Mouse (Mus musculus): ENCODE data around the gene Rnase9. TPM values are rescaled to one million over a fixed set of nuclear protein-coding genes. Genes with fewer than 3 reads are reported as not detected.

Gene Rnase9
- polyA plus RNA-seq, 1 experiment from 2014 or later = not detected

DNA sequence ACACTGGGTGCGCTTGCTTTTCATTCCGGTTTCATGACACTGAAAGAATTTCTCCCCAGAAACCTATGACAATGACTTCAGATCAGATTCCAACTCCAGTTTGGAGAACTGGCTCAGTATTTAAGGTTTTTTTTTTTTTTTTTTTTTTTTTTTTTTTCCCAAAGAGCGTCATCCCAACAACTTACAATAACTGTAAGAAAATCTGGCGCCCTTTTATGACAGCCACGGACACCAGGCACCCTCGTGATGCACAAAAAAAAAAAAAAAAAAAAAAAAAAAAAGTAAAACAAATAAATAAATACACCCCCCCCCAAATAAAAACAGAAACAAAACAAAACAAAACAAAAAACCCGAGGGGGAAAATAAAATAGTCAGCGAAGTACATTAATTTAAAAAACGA is 46.1 kb upstream of the Rnase9 start:
- H3K27me3 ChIP-seq (ENCODE audit: control insufficient read depth, insufficient read depth, low read length) = no peaks in the 10 kb centered on the region
- 19% methylated on average over 9 of the region's 9 CpGs for WGBS
- ATAC-seq (ENCODE audit: low FRiP score, low TSS enrichment) = no peak
- H3K9me3 ChIP-seq (ENCODE audit: control insufficient read depth, low read length) = no peaks in the 10 kb centered on the region
- no peak for DNase-seq (ENCODE audit: low spot score)
- peak overlapping the region; percentile 63 for H3K4me3 ChIP-seq (ENCODE audit: low read depth, low read length)
- H3K9ac ChIP-seq (ENCODE audit: low read length) = no peak overlapping the region
- 0 out of 2 replicates have a peak overlapping the region, but pooled peaks have one; percentile 24 for H3K27ac ChIP-seq (replicated peaks)
- H3K4me1 ChIP-seq (replicated peaks; ENCODE audit: control insufficient read depth, insufficient read depth) = no peaks in the 10 kb centered on the region
- TF ChIP-seq EP300 (optimal IDR thresholded peaks at IDR 0.05) (no peak), CTCF (IDR thresholded peaks at IDR 0.05; ENCODE audit: low read depth) (no peak)
- peak overlapping the region; percentile 77 for H3K4me2 ChIP-seq (replicated peaks; ENCODE audit: low read depth)
- no peaks in the 10 kb centered on the region for H3K36me3 ChIP-seq (ENCODE audit: control insufficient read depth, insufficient read depth, low read length)

DNA sequence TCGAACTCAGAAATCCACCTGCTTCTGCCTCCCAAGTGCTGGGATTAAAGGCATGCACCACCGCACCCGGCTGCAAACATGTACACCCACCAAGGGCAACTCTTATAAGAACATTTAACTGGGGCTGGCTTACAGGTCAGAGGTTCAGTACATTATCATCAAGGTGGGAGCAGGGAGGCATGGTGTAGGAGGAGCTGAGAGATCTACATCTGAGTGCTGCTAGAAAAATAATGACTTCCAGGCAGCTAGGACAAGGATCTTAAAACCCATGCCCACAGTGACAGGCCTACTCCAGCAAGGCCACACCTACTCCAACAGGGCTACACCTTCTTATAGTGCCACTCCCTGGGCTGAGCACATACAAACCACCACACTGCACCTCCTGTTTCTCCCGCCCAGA is 44.2 kb upstream of the Rnase9 start:
- WGBS = 82% methylated on average over 4 of the region's 4 CpGs
- H3K4me1 ChIP-seq (replicated peaks; ENCODE audit: control insufficient read depth, insufficient read depth) = no peaks in the 10 kb centered on the region
- no peak overlapping the region for H3K9ac ChIP-seq (ENCODE audit: low read length)
- H3K27ac ChIP-seq (replicated peaks) = no peak overlapping the region
- no peak overlapping the region for H3K4me2 ChIP-seq (replicated peaks; ENCODE audit: low read depth)
- H3K9me3 ChIP-seq (ENCODE audit: control insufficient read depth, low read length) = no peaks in the 10 kb centered on the region
- no peaks in the 10 kb centered on the region for H3K36me3 ChIP-seq (ENCODE audit: control insufficient read depth, insufficient read depth, low read length)
- no peaks in the 10 kb centered on the region for H3K27me3 ChIP-seq (ENCODE audit: control insufficient read depth, insufficient read depth, low read length)
- H3K4me3 ChIP-seq (ENCODE audit: low read depth, low read length) = no peak overlapping the region
- no peak for DNase-seq (ENCODE audit: low spot score)
- TF ChIP-seq EP300 (optimal IDR thresholded peaks at IDR 0.05) (no peak), CTCF (IDR thresholded peaks at IDR 0.05; ENCODE audit: low read depth) (no peak)
- ATAC-seq (ENCODE audit: low FRiP score, low TSS enrichment) = no peak

DNA sequence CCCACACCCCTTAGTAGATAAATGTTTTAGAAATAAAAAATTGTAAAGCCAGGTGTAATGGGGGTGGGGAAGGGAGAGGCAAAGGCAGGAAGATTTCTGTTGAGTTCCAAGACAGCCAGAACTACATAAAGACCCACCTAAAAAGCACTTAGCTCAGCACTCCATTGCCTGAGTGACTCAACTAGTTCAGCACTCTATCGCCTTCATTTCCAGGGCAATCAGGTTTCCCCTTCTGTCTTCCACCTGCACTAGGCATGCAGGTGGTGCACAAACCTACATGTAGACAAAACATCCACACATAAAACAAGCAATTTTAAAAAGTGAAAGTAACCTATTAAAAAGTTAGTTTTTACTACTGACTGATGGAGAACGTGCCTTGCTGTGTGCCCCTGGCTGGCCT is 43.4 kb upstream of the Rnase9 start:
- DNase-seq (ENCODE audit: low spot score) = no peak
- Histone ChIP-seq H3K4me2 (replicated peaks; ENCODE audit: low read depth) (no peak overlapping the region), H3K27ac (replicated peaks) (no peak overlapping the region), H3K9me3 (ENCODE audit: control insufficient read depth, low read length) (no peaks in the 10 kb centered on the region), H3K4me1 (replicated peaks; ENCODE audit: control insufficient read depth, insufficient read depth) (no peaks in the 10 kb centered on the region), H3K27me3 (ENCODE audit: control insufficient read depth, insufficient read depth, low read length) (no peaks in the 10 kb centered on the region), H3K9ac (ENCODE audit: low read length) (no peak overlapping the region), H3K4me3 (ENCODE audit: low read depth, low read length) (no peak overlapping the region), H3K36me3 (ENCODE audit: control insufficient read depth, insufficient read depth, low read length) (no peaks in the 10 kb centered on the region)
- no peak for ATAC-seq (ENCODE audit: low FRiP score, low TSS enrichment)
- 76% methylated on average over 2 of the region's 2 CpGs for WGBS
- no peak for TF ChIP-seq EP300 (optimal IDR thresholded peaks at IDR 0.05)
- no peak for TF ChIP-seq CTCF (IDR thresholded peaks at IDR 0.05; ENCODE audit: low read depth)

DNA sequence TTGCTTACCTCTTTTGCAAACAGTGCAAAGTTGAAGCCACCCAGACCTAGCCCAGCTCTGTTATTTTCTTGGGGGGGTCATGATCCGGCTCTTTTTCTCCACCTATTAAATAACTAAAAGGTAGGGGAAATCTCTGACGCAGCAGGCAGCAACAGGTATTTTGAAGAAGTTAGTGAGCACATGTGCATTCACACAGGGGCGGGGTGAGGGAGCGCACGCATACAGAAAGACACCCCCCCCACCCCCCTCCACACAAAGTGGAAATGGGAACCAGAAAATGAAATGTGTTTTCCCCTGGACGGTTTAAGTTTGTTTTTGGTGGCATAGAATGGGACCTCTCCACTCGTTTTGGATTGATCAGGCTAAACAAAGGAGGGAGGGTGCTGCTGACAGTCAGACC is 42.1 kb upstream of the Rnase9 start:
- H3K9ac ChIP-seq (ENCODE audit: low read length) = no peak overlapping the region
- TF ChIP-seq EP300 (optimal IDR thresholded peaks at IDR 0.05) (no peak), CTCF (IDR thresholded peaks at IDR 0.05; ENCODE audit: low read depth) (no peak)
- WGBS = 22% methylated on average over 7 of the region's 7 CpGs

DNA sequence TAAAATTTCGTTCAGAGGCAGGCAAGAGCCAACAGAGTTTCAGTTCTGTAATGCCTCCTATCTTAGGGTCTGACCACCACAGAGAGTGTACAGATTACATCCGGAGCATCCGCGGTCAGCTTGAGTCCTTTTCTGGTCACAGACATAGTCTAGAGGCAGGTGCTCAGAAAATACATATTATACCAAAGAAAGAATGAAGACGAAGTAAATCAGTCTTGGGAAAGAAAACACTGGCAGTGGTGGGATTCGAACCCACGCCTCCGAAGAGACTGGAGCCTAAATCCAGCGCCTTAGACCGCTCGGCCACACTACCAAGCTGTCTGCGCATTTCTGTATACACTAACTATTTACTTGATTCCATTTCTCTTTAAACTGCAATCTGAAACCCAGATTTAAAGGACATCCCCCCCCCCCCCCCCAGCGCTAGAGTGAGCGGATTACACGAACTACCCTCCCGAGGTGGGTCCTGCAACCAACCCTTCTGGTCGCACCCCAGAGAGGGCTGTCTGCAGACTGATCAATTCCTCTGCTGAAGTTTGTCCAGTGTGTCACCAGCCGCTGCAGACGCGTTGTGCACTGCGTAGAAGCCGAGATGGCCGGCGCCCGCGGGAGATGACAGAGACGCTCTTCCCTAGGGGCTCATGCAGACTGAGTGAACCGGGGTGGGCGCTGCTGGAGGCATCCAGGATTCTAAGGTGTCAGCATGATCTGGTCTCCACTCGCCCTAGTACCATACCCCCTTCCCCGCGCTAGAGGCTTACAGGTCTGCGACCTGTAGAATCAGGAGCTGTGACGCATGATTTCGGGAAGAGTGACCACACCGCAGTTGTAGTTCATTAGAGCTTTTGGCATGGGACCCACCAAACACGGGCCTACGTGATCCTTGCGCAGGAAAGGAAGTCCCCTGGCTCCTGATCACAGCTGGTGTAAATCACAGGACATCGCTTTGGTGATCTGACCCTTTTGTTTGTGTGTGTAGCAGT is 41.2 kb upstream of the Rnase9 start:
- H3K27me3 ChIP-seq (ENCODE audit: control insufficient read depth, insufficient read depth, low read length) = no peaks in the 10 kb centered on the region
- H3K27ac ChIP-seq (replicated peaks) = no peak overlapping the region; the same call in 1 of the 2 replicates
- H3K4me2 ChIP-seq (replicated peaks; ENCODE audit: low read depth) = peak overlapping the region; percentile 65
- ATAC-seq (ENCODE audit: low FRiP score, low TSS enrichment) (peak; percentile 40; the same call in 1 of the 2 replicates), DNase-seq (ENCODE audit: low spot score) (peak; percentile 47)
- peak overlapping the region; percentile 48 for H3K4me3 ChIP-seq (ENCODE audit: low read depth, low read length)
- WGBS = 4% methylated on average over 39 of the region's 40 CpGs
- peak overlapping the region; percentile 59 for H3K9ac ChIP-seq (ENCODE audit: low read length)
- no peaks in the 10 kb centered on the region for H3K9me3 ChIP-seq (ENCODE audit: control insufficient read depth, low read length)
- no peaks in the 10 kb centered on the region for H3K36me3 ChIP-seq (ENCODE audit: control insufficient read depth, insufficient read depth, low read length)
- TF ChIP-seq EP300 (optimal IDR thresholded peaks at IDR 0.05) (no peak), CTCF (IDR thresholded peaks at IDR 0.05; ENCODE audit: low read depth) (no peak)
- H3K4me1 ChIP-seq (replicated peaks; ENCODE audit: control insufficient read depth, insufficient read depth) = no peaks in the 10 kb centered on the region

More for the DNA sequence above, 42.1 kb upstream of the Rnase9 start:
- H3K4me2 ChIP-seq (replicated peaks; ENCODE audit: low read depth) = peak overlapping the region; percentile 65
- no peak for ATAC-seq (ENCODE audit: low FRiP score, low TSS enrichment)
- H3K9me3 ChIP-seq (ENCODE audit: control insufficient read depth, low read length) = no peaks in the 10 kb centered on the region
- no peaks in the 10 kb centered on the region for H3K36me3 ChIP-seq (ENCODE audit: control insufficient read depth, insufficient read depth, low read length)
- no peak for DNase-seq (ENCODE audit: low spot score)
- H3K27me3 ChIP-seq (ENCODE audit: control insufficient read depth, insufficient read depth, low read length) = no peaks in the 10 kb centered on the region
- H3K27ac ChIP-seq (replicated peaks) = no peak overlapping the region
- H3K4me1 ChIP-seq (replicated peaks; ENCODE audit: control insufficient read depth, insufficient read depth) = no peaks in the 10 kb centered on the region
- H3K4me3 ChIP-seq (ENCODE audit: low read depth, low read length) = peak overlapping the region; percentile 48; the same call in 1 of the 2 replicates

DNA sequence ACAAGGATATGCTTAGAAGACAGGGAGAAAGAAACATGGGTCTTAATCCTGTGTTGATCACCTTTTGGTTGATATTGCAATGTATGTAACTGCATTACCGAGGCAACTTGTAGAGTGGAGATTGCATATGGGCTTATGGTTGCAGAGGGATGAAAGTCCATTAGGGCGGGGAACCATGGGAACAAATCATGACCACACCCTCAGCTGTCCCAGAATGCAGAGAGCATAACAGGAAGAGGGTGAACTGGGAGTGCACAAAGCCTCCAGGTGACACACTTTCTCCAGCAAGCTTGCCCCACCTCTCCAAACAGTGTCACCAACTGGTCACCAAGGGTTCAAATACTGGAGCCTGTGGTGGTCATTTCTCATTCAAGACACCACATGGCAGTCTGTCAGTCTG is 39.4 kb upstream of the Rnase9 start:
- TF ChIP-seq CTCF (IDR thresholded peaks at IDR 0.05; ENCODE audit: low read depth) (no peak), EP300 (optimal IDR thresholded peaks at IDR 0.05) (no peak)
- peak; percentile 93 for ATAC-seq (ENCODE audit: low FRiP score, low TSS enrichment)
- no peak overlapping the region for H3K4me3 ChIP-seq (ENCODE audit: low read depth, low read length)

More for the DNA sequence above, 39.4 kb upstream of the Rnase9 start:
- 64% methylated on average over 2 of the region's 2 CpGs for WGBS
- H3K27ac ChIP-seq (replicated peaks) = no peak overlapping the region
- no peaks in the 10 kb centered on the region for H3K27me3 ChIP-seq (ENCODE audit: control insufficient read depth, insufficient read depth, low read length)
- no peak overlapping the region for H3K4me2 ChIP-seq (replicated peaks; ENCODE audit: low read depth)
- H3K9ac ChIP-seq (ENCODE audit: low read length) = no peak overlapping the region
- no peaks in the 10 kb centered on the region for H3K36me3 ChIP-seq (ENCODE audit: control insufficient read depth, insufficient read depth, low read length)
- H3K9me3 ChIP-seq (ENCODE audit: control insufficient read depth, low read length) = no peaks in the 10 kb centered on the region
- no peaks in the 10 kb centered on the region for H3K4me1 ChIP-seq (replicated peaks; ENCODE audit: control insufficient read depth, insufficient read depth)
- DNase-seq (ENCODE audit: low spot score) = peak; percentile 74
